Mouse (Mus musculus): Measurements from ENCODE around the gene Klk1b9.

DNA sequence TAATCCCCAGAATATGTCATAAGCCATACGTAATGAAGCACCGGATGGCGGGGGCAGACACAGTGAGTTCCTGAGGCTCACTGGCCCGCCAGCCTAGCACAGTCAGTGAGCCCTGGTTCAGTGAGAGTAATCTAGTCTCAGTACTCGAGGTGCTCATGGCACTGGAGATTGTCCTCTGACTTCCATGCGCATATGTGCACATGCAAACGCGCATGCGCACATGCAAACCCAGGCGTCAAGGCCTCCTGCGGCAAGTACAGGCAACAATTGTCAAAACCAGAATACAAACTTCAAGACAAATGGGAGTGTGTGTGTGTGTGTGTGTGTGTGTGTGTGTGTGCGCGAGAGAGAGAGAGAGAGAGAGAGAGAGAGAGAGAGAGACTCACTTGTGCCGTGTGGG is 39.3 kb upstream of the Klk1b9 start:
- TF ChIP-seq CTCF (IDR thresholded peaks at IDR 0.05; ENCODE audit: insufficient read depth, low read depth, low read length) = no peak
- no peak for TF ChIP-seq POLR2A (IDR thresholded peaks at IDR 0.05; ENCODE audit: insufficient read depth, low read depth, low read length)

Measured in olfactory bulb, adult 2 months (tissue).